Mouse (Mus musculus) midbrain, embryonic 12.5 days (tissue): ENCODE measurements around the gene Gm49383. TPM values are rescaled to one million over a fixed set of nuclear protein-coding genes. Genes with fewer than 3 reads are reported as not detected.

Source experiments
- ATAC-seq: fragments of 200-750 bp; cut with Nextera tagmentation; 2 replicates; pipeline ENCODE4 v1.8.0; 2017; ENCODE audit warnings: low read depth, moderate TSS enrichment, moderate library complexity; ENCODE audit not compliant: low FRiP score
- H3K27ac ChIP-seq: fragments of 300-500 bp; sonication (generic); replicated peaks from 2 replicates; pipeline ENCODE4 v1.5.1; 2016; ENCODE audit warnings: mild to moderate bottlenecking
- H3K27me3 ChIP-seq: fragments of 300-500 bp; sonication (generic); 2 replicates; pipeline ENCODE4 v1.6.1; 2016; ENCODE audit warnings: mild to moderate bottlenecking
- H3K36me3 ChIP-seq: fragments of 300-500 bp; sonication (generic); 2 replicates; pipeline ENCODE4 v1.6.1; 2016
- H3K4me1 ChIP-seq: fragments of 300-500 bp; sonication (generic); 2 replicates; pipeline ENCODE4 v1.6.1; 2016
- H3K4me2 ChIP-seq: fragments of 300-500 bp; sonication (generic); replicated peaks from 2 replicates; pipeline ENCODE4 v1.6.1; 2016; ENCODE audit warnings: mild to moderate bottlenecking, moderate library complexity
- H3K4me3 ChIP-seq: fragments of 300-500 bp; sonication (generic); 2 replicates; pipeline ENCODE4 v1.5.1; 2016; ENCODE audit warnings: mild to moderate bottlenecking
- H3K9ac ChIP-seq: fragments of 300-500 bp; sonication (generic); replicated peaks from 2 replicates; pipeline ENCODE4 v1.6.1; 2016; ENCODE audit warnings: mild to moderate bottlenecking, moderate library complexity
- H3K9me3 ChIP-seq: fragments of 300-500 bp; sonication (generic); 2 replicates; pipeline ENCODE4 v1.6.1; 2016; ENCODE audit warnings: mild to moderate bottlenecking
- WGBS: fragments of 180-500 bp; shearing (Covaris S2); methylation state at CpG from one replicate; pipeline ENCODE4 v1.1.7; 2016; 5-methylcytosine and 5-hydroxymethylcytosine counted together
- polyA plus RNA-seq: library from polyadenylated mRNA; unstranded; fragments of >200 nt; fragmentation: Nextera tagmentation; extraction: Ambion mirVana; gene quantifications from 2 replicates; pipeline ENCODE4 v1.2.1, GENCODE M21; 2016

Gm49383 gene
- polyA plus RNA-seq, 1 experiment from 2014 or later: 28.1 TPM

- Histone ChIP-seq H3K9ac (peak overlapping the region; percentile 84), H3K4me1 (peaks cover 26% of the 10 kb centered on the region), H3K4me2 (peak overlapping the region; percentile 97), H3K27me3 (no peaks in the 10 kb centered on the region), H3K27ac (peak overlapping the region; percentile 93), H3K36me3 (peaks cover 14% of the 10 kb centered on the region), H3K4me3 (peak overlapping the region; percentile 95), H3K9me3 (no peaks in the 10 kb centered on the region)
- WGBS: under 1% methylated on average over 81 of the region's 94 CpGs
- peak; percentile 79 for ATAC-seq
These were observed 667 bp upstream of the Gm49383 start for GRCm38 (mm10) chr12:69197378-69198163.

GRCm38 (mm10) chr12:69192637-69193036 lies 4.3 kb downstream of the Gm49383 start:
- peaks cover 35% of the 10 kb centered on the region for H3K36me3 ChIP-seq
- WGBS: 95% methylated on average over 2 of the region's 2 CpGs

GRCm38 (mm10) chr12:69191396-69191795 lies 5.5 kb downstream of the Gm49383 start:
- whole genome bisulfite sequencing: 95% methylated on average over 5 of the region's 5 CpGs
- no peak overlapping the region for H3K9ac ChIP-seq
- H3K4me1 ChIP-seq: peaks cover 20% of the 10 kb centered on the region
- H3K4me3 ChIP-seq: no peak overlapping the region
- no peaks in the 10 kb centered on the region for H3K27me3 ChIP-seq
- H3K9me3 ChIP-seq: no peaks in the 10 kb centered on the region
- H3K4me2 ChIP-seq: no peak overlapping the region
- no peak for ATAC-seq
- H3K36me3 ChIP-seq: peaks cover 35% of the 10 kb centered on the region
- no peak overlapping the region for H3K27ac ChIP-seq

More at GRCm38 (mm10) chr12:69192637-69193036, 4.3 kb downstream of the Gm49383 start:
- Histone ChIP-seq H3K9ac (no peak overlapping the region), H3K4me3 (no peak overlapping the region), H3K27ac (no peak overlapping the region), H3K4me1 (peaks cover 12% of the 10 kb centered on the region), H3K4me2 (no peak overlapping the region), H3K9me3 (no peaks in the 10 kb centered on the region), H3K27me3 (no peaks in the 10 kb centered on the region)
- no peak for ATAC-seq

- H3K4me1 ChIP-seq: peaks cover 14% of the 10 kb centered on the region
- no peak overlapping the region for H3K9ac ChIP-seq
- H3K4me2 ChIP-seq: no peak overlapping the region
- no peak overlapping the region for H3K27ac ChIP-seq
- no peaks in the 10 kb centered on the region for H3K27me3 ChIP-seq
- ATAC-seq: no peak
- WGBS: 91% methylated on average over 1 of the region's 1 CpGs
- H3K9me3 ChIP-seq: no peaks in the 10 kb centered on the region
- H3K4me3 ChIP-seq: no peak overlapping the region
- H3K36me3 ChIP-seq: peaks cover 35% of the 10 kb centered on the region
These were observed 6.4 kb downstream of the Gm49383 start for GRCm38 (mm10) chr12:69190522-69190921.

- Histone ChIP-seq H3K4me1 (peaks cover 16% of the 10 kb centered on the region), H3K4me2 (no peak overlapping the region), H3K9me3 (no peaks in the 10 kb centered on the region), H3K27me3 (no peaks in the 10 kb centered on the region), H3K4me3 (no peak overlapping the region), H3K9ac (no peak overlapping the region), H3K36me3 (peaks cover 35% of the 10 kb centered on the region), H3K27ac (no peak overlapping the region)
- ATAC-seq: no peak
- 83% methylated on average over 9 of the region's 9 CpGs for WGBS
These were observed 6.8 kb downstream of the Gm49383 start for GRCm38 (mm10) chr12:69190074-69190473.

- no peak overlapping the region for H3K4me3 ChIP-seq
- H3K27me3 ChIP-seq: no peaks in the 10 kb centered on the region
- 66% methylated on average over 5 of the region's 5 CpGs for WGBS
- no peak for ATAC-seq
- H3K27ac ChIP-seq: no peak overlapping the region
- no peak overlapping the region for H3K4me2 ChIP-seq
- peaks cover 24% of the 10 kb centered on the region for H3K4me1 ChIP-seq
- H3K9ac ChIP-seq: no peak overlapping the region
- no peaks in the 10 kb centered on the region for H3K9me3 ChIP-seq
- peaks cover 36% of the 10 kb centered on the region for H3K36me3 ChIP-seq
These were observed 10.0 kb downstream of the Gm49383 start for GRCm38 (mm10) chr12:69186811-69187471.

- H3K36me3 ChIP-seq: peaks cover 30% of the 10 kb centered on the region
- 78% methylated on average over 7 of the region's 7 CpGs for WGBS
- H3K4me3 ChIP-seq: peak overlapping the region; percentile 86
- H3K9me3 ChIP-seq: no peaks in the 10 kb centered on the region
- no peaks in the 10 kb centered on the region for H3K27me3 ChIP-seq
- no peak overlapping the region for H3K27ac ChIP-seq
- peak overlapping the region; percentile 88 for H3K9ac ChIP-seq
- ATAC-seq: no peak
- H3K4me2 ChIP-seq: peak overlapping the region; percentile 95
- peaks cover 24% of the 10 kb centered on the region for H3K4me1 ChIP-seq
These were observed 11.5 kb downstream of the Gm49383 start for GRCm38 (mm10) chr12:69185371-69185770.

GRCm38 (mm10) chr12:69184342-69185295 lies 12.3 kb downstream of the Gm49383 start:
- H3K36me3 ChIP-seq: peaks cover 22% of the 10 kb centered on the region
- H3K4me1 ChIP-seq: peaks cover 24% of the 10 kb centered on the region
- H3K27ac ChIP-seq: peak overlapping the region; percentile 92
- ATAC-seq: peak; percentile 69
- 3% methylated on average over 80 of the region's 86 CpGs for WGBS
- no peaks in the 10 kb centered on the region for H3K9me3 ChIP-seq
- peak overlapping the region; percentile 95 for H3K4me2 ChIP-seq
- H3K27me3 ChIP-seq: no peaks in the 10 kb centered on the region
- H3K4me3 ChIP-seq: peak overlapping the region; percentile 86
- peak overlapping the region; percentile 88 for H3K9ac ChIP-seq

- Histone ChIP-seq H3K27me3 (no peaks in the 10 kb centered on the region), H3K27ac (peak within 1 kb of the TSS; percentile 92), H3K4me1 (peaks cover 24% of the 10 kb centered on the region), H3K4me2 (peak within 1 kb of the TSS; percentile 95), H3K9ac (peak within 1 kb of the TSS; percentile 88), H3K4me3 (peak within 1 kb of the TSS; percentile 86), H3K9me3 (no peaks in the 10 kb centered on the region), H3K36me3 (peaks cover 15% of the 10 kb centered on the region)
- ATAC-seq: peak; percentile 100
- under 1% methylated on average over 68 of the region's 84 CpGs for WGBS
These were observed 13.2 kb downstream of the Gm49383 start, which contains the start of the genes Rpl36al and Mgat2 for GRCm38 (mm10) chr12:69183583-69184308. Gene Rpl36al (minus strand): TSS chr12:69184083. Gene Mgat2 (plus strand): TSS chr12:69184157.

GRCm38 (mm10) chr12:69181800-69182199 lies 15.1 kb downstream of the Gm49383 start:
- Histone ChIP-seq H3K4me2 (no peak overlapping the region), H3K9ac (no peak overlapping the region), H3K27me3 (no peaks in the 10 kb centered on the region), H3K9me3 (no peaks in the 10 kb centered on the region), H3K36me3 (peaks cover 9% of the 10 kb centered on the region), H3K4me3 (no peak overlapping the region), H3K4me1 (peaks cover 17% of the 10 kb centered on the region), H3K27ac (no peak overlapping the region)
- 94% methylated on average over 4 of the region's 4 CpGs for WGBS
- ATAC-seq: no peak

- Histone ChIP-seq H3K4me2 (no peak overlapping the region), H3K27me3 (no peaks in the 10 kb centered on the region), H3K27ac (no peak overlapping the region), H3K9ac (no peak overlapping the region), H3K4me1 (peaks cover 4% of the 10 kb centered on the region), H3K36me3 (peaks cover 19% of the 10 kb centered on the region), H3K4me3 (no peak overlapping the region), H3K9me3 (no peaks in the 10 kb centered on the region)
- 79% methylated on average over 12 of the region's 12 CpGs for WGBS
- no peak for ATAC-seq
These were observed 17.5 kb downstream of the Gm49383 start for GRCm38 (mm10) chr12:69179371-69179770.
